Mouse (Mus musculus) G1E (cell line): ENCODE measurements around the gene Adarb1.

Source experiments
- CTCF ChIP-seq: IDR thresholded peaks from 2 replicates; pipeline ENCODE4 v1.5.1; 2012; ENCODE audit warnings: low read depth, low read length, inconsistent platforms, mixed read lengths
- GATA1 ChIP-seq: IDR thresholded peaks from 2 replicates; pipeline ENCODE4 v1.6.1; 2012; ENCODE audit warnings: borderline replicate concordance, low read length, inconsistent platforms, mixed read lengths
- TAL1 ChIP-seq: conservative IDR thresholded peaks from 2 replicates; pipeline ENCODE4 v1.6.1; 2012; ENCODE audit warnings: low read depth, low read length, inconsistent platforms, mixed read lengths

- TF ChIP-seq CTCF (no peak), TAL1 (no peak), GATA1 (no peak)
Observed at GRCm38 (mm10) chr10:77299194-77299593, 118.9 kb downstream of the Adarb1 start.
